Mouse (Mus musculus): ENCODE measurements around the gene Fyn.

Fyn gene

GRCm38 (mm10) chr10:39445870-39446269 lies 77.2 kb downstream of the Fyn start:
- no peak for DNase-seq (ENCODE audit: low read depth, low spot score)

- no peak for DNase-seq (ENCODE audit: low read depth, low spot score)
Measured at GRCm38 (mm10) chr10:39446706-39447105, 78.1 kb downstream of the Fyn start.

GRCm38 (mm10) chr10:39449179-39449578 lies 80.5 kb downstream of the Fyn start:
- DNase-seq (ENCODE audit: low read depth, low spot score), result no peak

- no peak for DNase-seq (ENCODE audit: low read depth, low spot score)
Measured at GRCm38 (mm10) chr10:39450356-39450755, 81.7 kb downstream of the Fyn start.

- no peak for DNase-seq (ENCODE audit: low read depth, low spot score)
Measured at GRCm38 (mm10) chr10:39451065-39451464, 82.4 kb downstream of the Fyn start.

GRCm38 (mm10) chr10:39451918-39452624 lies 83.4 kb downstream of the Fyn start:
- DNase-seq (ENCODE audit: low read depth, low spot score), result no peak

- DNase-seq (ENCODE audit: low read depth, low spot score), result no peak
Measured at GRCm38 (mm10) chr10:39455344-39455743, 86.7 kb downstream of the Fyn start.

- no peak for DNase-seq (ENCODE audit: low read depth, low spot score)
Measured at GRCm38 (mm10) chr10:39455857-39456620, 87.4 kb downstream of the Fyn start.

GRCm38 (mm10) chr10:39456776-39457175 lies 88.1 kb downstream of the Fyn start:
- no peak for DNase-seq (ENCODE audit: low read depth, low spot score)

GRCm38 (mm10) chr10:39457281-39457680 lies 88.6 kb downstream of the Fyn start:
- no peak for DNase-seq (ENCODE audit: low read depth, low spot score)

- DNase-seq (ENCODE audit: low read depth, low spot score), result no peak
Measured at GRCm38 (mm10) chr10:39458766-39459699, 90.4 kb downstream of the Fyn start.

GRCm38 (mm10) chr10:39460621-39461020 lies 92.0 kb downstream of the Fyn start:
- no peak for DNase-seq (ENCODE audit: low read depth, low spot score)

- DNase-seq (ENCODE audit: low read depth, low spot score), result no peak
Measured at GRCm38 (mm10) chr10:39461909-39462308, 93.3 kb downstream of the Fyn start.

GRCm38 (mm10) chr10:39462711-39463110 lies 94.1 kb downstream of the Fyn start:
- no peak for DNase-seq (ENCODE audit: low read depth, low spot score)

- no peak for DNase-seq (ENCODE audit: low read depth, low spot score)
Measured at GRCm38 (mm10) chr10:39464383-39464782, 95.7 kb downstream of the Fyn start.

- DNase-seq (ENCODE audit: low read depth, low spot score), result no peak
Measured at GRCm38 (mm10) chr10:39467317-39467716, 98.7 kb downstream of the Fyn start.

- no peak for DNase-seq (ENCODE audit: low read depth, low spot score)
Measured at GRCm38 (mm10) chr10:39467821-39468220, 99.2 kb downstream of the Fyn start.

GRCm38 (mm10) chr10:39468576-39468975 lies 99.9 kb downstream of the Fyn start:
- DNase-seq (ENCODE audit: low read depth, low spot score), result no peak

- no peak for DNase-seq (ENCODE audit: low read depth, low spot score)
Measured at GRCm38 (mm10) chr10:39469341-39469740, 100.7 kb downstream of the Fyn start.

- no peak for DNase-seq (ENCODE audit: low read depth, low spot score)
Measured at GRCm38 (mm10) chr10:39470321-39470720, 101.7 kb downstream of the Fyn start.

GRCm38 (mm10) chr10:39471040-39471713 lies 102.5 kb downstream of the Fyn start:
- no peak for DNase-seq (ENCODE audit: low read depth, low spot score)
